Mouse (Mus musculus): ENCODE measurements around the gene Uqcrfs1. TPM values are rescaled to one million over a fixed set of nuclear protein-coding genes. Genes with fewer than 3 reads are reported as not detected.
A peak's percentile ranks its signal among the peaks of the same experiment; 100 is the strongest.

The Uqcrfs1 gene
- total and polyA plus RNA-seq, 2 experiments from 2014 or later: 1,049 to 1,491 TPM

DNA sequence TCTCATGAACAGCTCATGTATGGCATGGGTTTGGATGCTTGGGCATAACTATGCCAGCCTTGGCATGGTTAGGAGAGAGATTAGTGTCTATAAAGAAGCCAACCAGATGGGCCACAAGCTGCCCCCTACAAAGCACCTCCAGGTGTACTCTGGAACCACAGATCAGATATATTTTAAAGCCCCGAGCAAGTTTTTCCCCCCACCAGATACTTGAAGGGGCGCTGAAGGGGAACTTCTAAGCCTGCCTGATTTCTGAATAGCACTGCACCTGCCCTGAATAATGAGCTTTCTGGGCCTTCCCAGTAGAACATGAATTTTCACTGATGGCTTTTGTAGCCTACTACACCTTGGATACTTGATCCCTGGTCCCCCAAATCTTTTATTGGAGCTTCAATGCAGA is 12.6 kb upstream of the Uqcrfs1 start:
- Histone ChIP-seq H3K4me1 (ENCODE audit: control insufficient read depth, insufficient read depth) (no peaks in the 10 kb centered on the region), H3K9me3 (replicated peaks; ENCODE audit: control insufficient read depth, low read length) (no peaks in the 10 kb centered on the region), H3K27me3 (ENCODE audit: control insufficient read depth, insufficient read depth, low read length) (no peaks in the 10 kb centered on the region), H3K36me3 (replicated peaks; ENCODE audit: control insufficient read depth, insufficient read depth, low read length) (no peaks in the 10 kb centered on the region), H3K4me3 (ENCODE audit: low read depth, low read length) (no peak overlapping the region), H3K4me2 (ENCODE audit: low read depth, low read length) (no peak overlapping the region), H3K27ac (ENCODE audit: low read depth) (no peak overlapping the region), H3K9ac (replicated peaks; ENCODE audit: low read depth, low read length) (no peak overlapping the region)
- ATAC-seq (ENCODE audit: insufficient read depth, low read depth) (no peak), DNase-seq (ENCODE audit: low spot score) (no peak)
- TF ChIP-seq EP300 (IDR thresholded peaks at IDR 0.05; ENCODE audit: low read depth): no peak
- no peak for TF ChIP-seq CTCF (IDR thresholded peaks at IDR 0.05; ENCODE audit: low read depth)
- WGBS: 76% methylated on average over 2 of the region's 2 CpGs

- Histone ChIP-seq H3K4me3 (ENCODE audit: low read depth, low read length) (no peak overlapping the region), H3K4me1 (ENCODE audit: control insufficient read depth, insufficient read depth) (no peaks in the 10 kb centered on the region), H3K9ac (replicated peaks; ENCODE audit: low read depth, low read length) (no peak overlapping the region), H3K36me3 (replicated peaks; ENCODE audit: control insufficient read depth, insufficient read depth, low read length) (no peaks in the 10 kb centered on the region), H3K27ac (ENCODE audit: low read depth) (no peak overlapping the region), H3K27me3 (ENCODE audit: control insufficient read depth, insufficient read depth, low read length) (no peaks in the 10 kb centered on the region), H3K4me2 (ENCODE audit: low read depth, low read length) (no peak overlapping the region), H3K9me3 (replicated peaks; ENCODE audit: control insufficient read depth, low read length) (no peaks in the 10 kb centered on the region)
- ATAC-seq (ENCODE audit: insufficient read depth, low read depth): no peak
- TF ChIP-seq CTCF (IDR thresholded peaks at IDR 0.05; ENCODE audit: low read depth) (peak; percentile 30; the same call in 1 of the 2 replicates), EP300 (IDR thresholded peaks at IDR 0.05; ENCODE audit: low read depth) (no peak)
- 24% methylated on average over 5 of the region's 5 CpGs for WGBS
- no peak for DNase-seq (ENCODE audit: low spot score)
Observed at GRCm38 (mm10) chr13:30553051-30553587, 8.0 kb upstream of the Uqcrfs1 start.

- Histone ChIP-seq H3K9ac (replicated peaks; ENCODE audit: low read depth, low read length) (no peak overlapping the region), H3K4me2 (ENCODE audit: low read depth, low read length) (no peak overlapping the region), H3K36me3 (replicated peaks; ENCODE audit: control insufficient read depth, insufficient read depth, low read length) (no peaks in the 10 kb centered on the region), H3K4me1 (ENCODE audit: control insufficient read depth, insufficient read depth) (0 out of 2 replicates have a peak, but pooled peaks cover 5% of the 10 kb centered on the region), H3K27me3 (ENCODE audit: control insufficient read depth, insufficient read depth, low read length) (no peaks in the 10 kb centered on the region), H3K4me3 (ENCODE audit: low read depth, low read length) (no peak overlapping the region), H3K27ac (ENCODE audit: low read depth) (no peak overlapping the region), H3K9me3 (replicated peaks; ENCODE audit: control insufficient read depth, low read length) (no peaks in the 10 kb centered on the region)
- DNase-seq (ENCODE audit: low spot score) (no peak), ATAC-seq (ENCODE audit: insufficient read depth, low read depth) (no peak)
- 57% methylated on average over 5 of the region's 5 CpGs for WGBS
- no peak for TF ChIP-seq EP300 (IDR thresholded peaks at IDR 0.05; ENCODE audit: low read depth)
Observed at GRCm38 (mm10) chr13:30549339-30549738, 4.2 kb upstream of the Uqcrfs1 start.

DNA sequence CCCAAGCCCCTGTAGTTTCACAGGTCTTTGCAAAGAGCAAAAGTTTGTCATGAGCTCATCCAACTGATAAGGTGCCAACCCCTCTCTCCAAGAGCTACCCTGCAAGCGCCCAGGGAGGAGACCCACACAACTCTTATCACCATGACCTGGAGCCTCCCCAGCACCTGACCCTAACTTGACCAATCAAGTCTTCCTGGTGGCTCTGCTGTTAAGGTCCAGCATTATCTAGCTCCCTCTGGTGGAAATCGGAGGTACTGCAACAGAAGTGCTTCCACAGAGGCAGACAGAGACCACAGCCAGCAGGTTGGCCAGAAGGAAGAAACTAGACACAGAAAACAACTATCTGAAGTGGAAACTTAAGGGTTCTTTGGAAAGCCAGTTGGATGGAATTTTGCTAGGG is 3.7 kb upstream of the Uqcrfs1 start:
- no peaks in the 10 kb centered on the region for H3K36me3 ChIP-seq (replicated peaks; ENCODE audit: control insufficient read depth, insufficient read depth, low read length)
- no peak overlapping the region for H3K27ac ChIP-seq (ENCODE audit: low read depth)
- DNase-seq (ENCODE audit: low spot score) (peak; percentile 81), ATAC-seq (ENCODE audit: insufficient read depth, low read depth) (peak; percentile 48)
- no peaks in the 10 kb centered on the region for H3K9me3 ChIP-seq (replicated peaks; ENCODE audit: control insufficient read depth, low read length)
- TF ChIP-seq EP300 (IDR thresholded peaks at IDR 0.05; ENCODE audit: low read depth): no peak
- peak; percentile 98 for TF ChIP-seq CTCF (IDR thresholded peaks at IDR 0.05; ENCODE audit: low read depth)
- no peak overlapping the region for H3K4me2 ChIP-seq (ENCODE audit: low read depth, low read length)
- peaks cover 8% of the 10 kb centered on the region for H3K4me1 ChIP-seq (ENCODE audit: control insufficient read depth, insufficient read depth)
- H3K9ac ChIP-seq (replicated peaks; ENCODE audit: low read depth, low read length): no peak overlapping the region
- no peaks in the 10 kb centered on the region for H3K27me3 ChIP-seq (ENCODE audit: control insufficient read depth, insufficient read depth, low read length)
- no peak overlapping the region for H3K4me3 ChIP-seq (ENCODE audit: low read depth, low read length)
- WGBS: 2% methylated on average over 2 of the region's 2 CpGs

DNA sequence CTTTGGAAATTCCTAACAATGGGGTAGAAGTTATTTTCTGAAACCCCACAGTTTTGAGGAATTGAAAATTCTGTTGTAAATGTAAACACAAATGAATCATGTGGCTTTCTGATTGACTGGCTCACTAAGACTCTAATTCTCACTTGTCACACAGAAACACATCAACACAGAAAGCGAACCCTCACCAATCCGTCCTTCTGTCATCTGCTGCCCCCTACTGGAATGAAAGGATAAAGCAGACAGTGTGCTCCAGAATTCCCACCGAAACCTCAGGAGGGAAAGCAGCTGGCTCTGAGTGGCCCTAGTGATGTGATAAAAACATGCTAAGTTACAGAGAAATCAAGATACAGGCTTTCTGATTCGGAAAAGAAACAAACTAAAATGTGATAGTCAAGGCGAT is 14.4 kb downstream of the Uqcrfs1 start:
- H3K4me1 ChIP-seq (ENCODE audit: control insufficient read depth, insufficient read depth): no peaks in the 10 kb centered on the region
- no peak overlapping the region for H3K4me3 ChIP-seq (ENCODE audit: low read depth, low read length)
- H3K4me2 ChIP-seq (ENCODE audit: low read depth, low read length): no peak overlapping the region
- TF ChIP-seq EP300 (IDR thresholded peaks at IDR 0.05; ENCODE audit: low read depth) (no peak), CTCF (IDR thresholded peaks at IDR 0.05; ENCODE audit: low read depth) (peak; percentile 95)
- peak; percentile 70 for DNase-seq (ENCODE audit: low spot score)
- H3K27me3 ChIP-seq (ENCODE audit: control insufficient read depth, insufficient read depth, low read length): no peaks in the 10 kb centered on the region
- WGBS: 7% methylated on average over 5 of the region's 5 CpGs
- H3K27ac ChIP-seq (ENCODE audit: low read depth): no peak overlapping the region
- no peaks in the 10 kb centered on the region for H3K9me3 ChIP-seq (replicated peaks; ENCODE audit: control insufficient read depth, low read length)
- no peak for ATAC-seq (ENCODE audit: insufficient read depth, low read depth)
- no peak overlapping the region for H3K9ac ChIP-seq (replicated peaks; ENCODE audit: low read depth, low read length)
- no peaks in the 10 kb centered on the region for H3K36me3 ChIP-seq (replicated peaks; ENCODE audit: control insufficient read depth, insufficient read depth, low read length)

DNA sequence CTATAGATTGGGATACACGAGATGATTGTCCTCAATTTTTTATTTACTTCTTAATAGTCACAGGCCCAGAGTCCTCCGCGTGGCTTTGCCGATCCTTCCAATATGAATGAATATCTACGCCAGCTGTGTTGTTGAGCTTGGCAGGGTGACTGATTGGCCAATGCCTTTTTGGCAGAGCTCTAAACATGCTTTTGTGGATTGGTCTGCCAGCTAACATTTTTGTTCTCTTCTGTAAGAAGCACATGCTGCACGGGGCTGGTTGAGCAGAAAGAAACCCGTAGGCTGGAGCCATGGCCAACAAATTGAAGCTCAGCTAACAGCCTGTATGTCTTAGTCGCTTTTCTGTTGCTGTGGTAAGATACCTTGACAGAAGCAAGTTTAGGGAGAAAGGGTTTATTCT is 20.2 kb downstream of the Uqcrfs1 start:
- no peak overlapping the region for H3K4me3 ChIP-seq (ENCODE audit: low read depth, low read length)
- no peak overlapping the region for H3K4me2 ChIP-seq (ENCODE audit: low read depth, low read length)
- no peaks in the 10 kb centered on the region for H3K27me3 ChIP-seq (ENCODE audit: control insufficient read depth, insufficient read depth, low read length)
- no peak for TF ChIP-seq CTCF (IDR thresholded peaks at IDR 0.05; ENCODE audit: low read depth)
- H3K9me3 ChIP-seq (replicated peaks; ENCODE audit: control insufficient read depth, low read length): no peaks in the 10 kb centered on the region
- H3K27ac ChIP-seq (ENCODE audit: low read depth): no peak overlapping the region
- 80% methylated on average over 8 of the region's 8 CpGs for WGBS
- DNase-seq (ENCODE audit: low spot score) (no peak), ATAC-seq (ENCODE audit: insufficient read depth, low read depth) (no peak)
- no peaks in the 10 kb centered on the region for H3K36me3 ChIP-seq (replicated peaks; ENCODE audit: control insufficient read depth, insufficient read depth, low read length)
- no peaks in the 10 kb centered on the region for H3K4me1 ChIP-seq (ENCODE audit: control insufficient read depth, insufficient read depth)
- H3K9ac ChIP-seq (replicated peaks; ENCODE audit: low read depth, low read length): no peak overlapping the region
